Mouse (Mus musculus) gonadal fat pad, adult 2 months (tissue): ENCODE data around the gene Ptk7. TPM values are rescaled to one million over a fixed set of nuclear protein-coding genes. Genes with fewer than 3 reads are reported as not detected.

Source experiments
- DNase-seq: peaks from one replicate; pipeline ENCODE4 v3.0.0-alpha.2; 2012; ENCODE audit warnings: low read depth
- polyA plus RNA-seq: library from polyadenylated mRNA; depleted of rRNA; stranded (reverse); fragments of >200 nt; gene quantifications from 2 replicates; pipeline ENCODE4 v1.2.3, GENCODE M21; 2012

The Ptk7 gene
- polyA plus RNA-seq, 1 experiment, result 15.7 TPM

GRCm38 (mm10) chr17:46644916-46645475 is 15.7 kb upstream of the Ptk7 start:
- DNase-seq, result no peak

DNA sequence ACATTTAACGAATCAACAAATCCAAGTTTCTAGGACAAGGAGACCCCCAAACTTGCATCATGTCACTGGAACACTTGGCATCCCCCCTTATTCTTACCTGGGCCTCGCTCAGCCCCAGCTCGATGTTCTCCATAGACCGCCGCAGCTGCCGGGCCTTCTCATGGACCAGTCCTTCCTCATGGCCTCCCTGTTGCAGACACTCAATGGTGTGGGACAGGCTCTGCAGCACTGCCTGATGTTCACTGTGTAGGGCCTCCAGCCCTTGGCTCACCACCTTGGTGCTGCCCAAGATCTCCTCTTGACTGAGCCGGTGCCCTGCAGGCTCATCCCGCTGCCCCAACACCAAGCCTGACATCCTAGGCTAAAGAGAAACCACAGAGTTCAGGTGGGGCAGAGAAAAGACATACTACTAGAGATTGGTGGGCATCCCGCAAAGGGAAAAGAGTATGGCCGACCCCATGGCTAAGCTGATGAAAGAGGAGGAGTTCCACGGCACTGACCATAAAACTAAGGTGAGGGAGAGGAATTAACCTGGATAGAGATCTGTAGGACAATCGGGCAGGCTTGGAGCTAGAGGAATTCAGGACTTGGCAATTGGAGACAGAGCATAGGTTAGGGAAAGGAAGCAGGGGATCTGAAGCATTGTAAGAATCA is 15.0 kb upstream of the Ptk7 start:
- DNase-seq, result no peak

DNA sequence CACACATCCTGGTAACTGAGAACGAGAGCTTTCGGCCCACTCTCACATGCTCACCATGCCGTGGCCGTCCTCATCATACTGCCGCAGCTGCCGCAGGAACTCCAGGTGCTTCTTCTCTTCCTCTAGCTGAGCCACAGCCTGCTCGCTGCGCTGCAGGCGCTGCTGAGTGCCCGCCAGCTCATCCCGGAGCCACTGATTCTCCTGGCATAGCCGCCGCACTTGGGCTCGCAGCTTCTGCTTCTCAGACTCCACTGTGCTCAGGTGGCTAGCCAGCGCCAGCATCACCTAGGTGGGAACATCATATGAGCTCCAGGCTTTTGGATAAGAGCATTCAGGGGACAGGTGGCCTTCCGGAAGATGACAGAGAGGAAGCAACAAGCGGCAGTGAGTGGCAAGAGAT is 12.8 kb upstream of the Ptk7 start:
- DNase-seq, result no peak

- DNase-seq, result no peak
These were observed 10.6 kb upstream of the Ptk7 start for GRCm38 (mm10) chr17:46639929-46640328.

GRCm38 (mm10) chr17:46636831-46637523 is 7.7 kb upstream of the Ptk7 start:
- no peak for DNase-seq

- no peak for DNase-seq
These were observed 559 bp upstream of the Ptk7 start for GRCm38 (mm10) chr17:46629685-46630441.

GRCm38 (mm10) chr17:46628471-46628790 is 873 bp downstream of the Ptk7 start:
- DNase-seq, result no peak

- DNase-seq, result no peak
These were observed 1.9 kb downstream of the Ptk7 start for GRCm38 (mm10) chr17:46627409-46627808.

- no peak for DNase-seq
These were observed 4.7 kb downstream of the Ptk7 start for GRCm38 (mm10) chr17:46624598-46624997.

DNA sequence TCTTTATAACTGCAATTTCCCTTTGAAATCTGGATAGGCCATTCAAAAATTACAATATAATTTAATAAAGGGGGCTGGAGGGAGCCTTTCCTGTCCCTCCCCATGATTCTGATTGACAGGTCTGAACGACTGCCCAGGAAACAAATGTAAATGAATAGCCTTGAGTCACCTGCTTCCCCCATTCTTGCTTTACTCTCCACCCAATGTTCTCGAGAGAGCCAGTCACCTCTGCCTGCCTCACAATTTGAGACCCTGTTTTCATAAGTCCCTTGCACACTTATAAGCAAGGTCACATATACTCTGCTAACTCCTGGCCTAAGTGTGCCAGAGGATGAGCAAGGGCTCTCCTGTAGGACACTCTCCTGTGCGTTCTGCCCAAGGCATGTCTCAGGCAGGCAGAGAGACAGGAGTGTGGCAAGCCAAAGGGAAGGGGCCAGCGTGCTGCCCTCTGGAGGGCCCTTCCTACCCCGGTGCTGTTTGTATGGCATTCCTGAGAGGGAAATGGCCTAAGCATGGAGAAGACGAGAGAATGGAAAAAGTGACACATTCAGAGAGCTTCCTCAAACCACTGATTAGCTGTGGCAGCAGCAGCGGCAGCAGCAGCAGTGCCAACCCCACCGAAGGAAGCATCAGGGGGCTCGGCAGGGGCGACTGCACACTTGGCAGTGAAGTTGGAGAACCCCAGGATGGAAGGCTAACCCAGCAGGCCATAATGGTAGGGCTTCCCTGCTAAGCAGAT is 5.3 kb downstream of the Ptk7 start:
- DNase-seq, result no peak

DNA sequence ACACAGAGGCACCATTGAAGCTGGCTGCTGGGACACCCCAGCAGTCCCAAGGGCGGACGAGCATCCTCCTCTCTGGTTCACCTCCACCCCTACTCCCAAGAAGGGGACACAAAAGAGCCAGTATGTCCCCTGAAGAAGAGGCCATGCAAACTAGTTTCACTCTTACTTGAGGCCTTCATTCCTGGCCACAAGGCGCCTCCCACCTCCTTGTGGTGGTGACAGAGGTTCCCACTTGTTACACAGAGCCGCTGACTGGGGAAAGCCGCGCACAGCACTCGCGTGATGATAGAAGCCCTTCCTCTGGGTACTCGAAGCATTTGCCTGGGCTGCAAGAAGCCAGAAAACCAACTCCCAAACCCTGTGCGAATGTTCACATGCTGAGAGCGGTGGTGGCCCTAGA is 7.0 kb downstream of the Ptk7 start:
- DNase-seq, result no peak

DNA sequence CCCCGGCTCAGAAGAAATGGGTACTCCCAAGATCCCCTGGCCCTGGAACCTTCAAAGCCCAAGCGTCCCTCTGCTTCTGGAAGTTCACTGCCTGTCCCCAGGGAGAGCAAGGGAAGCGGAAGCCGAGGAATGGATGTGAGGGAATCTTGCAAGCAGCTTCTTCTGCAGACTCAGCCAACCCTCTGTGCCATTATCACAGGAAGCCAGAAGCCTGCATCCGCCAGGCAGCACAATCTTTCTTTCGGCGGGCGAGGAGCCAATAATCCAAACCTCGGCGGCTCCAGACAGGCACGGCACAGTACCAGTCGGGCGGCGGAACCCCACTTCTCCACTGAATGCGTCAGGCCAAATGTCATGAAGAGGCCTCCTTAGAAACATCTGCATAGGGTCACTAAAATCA is 8.0 kb downstream of the Ptk7 start:
- DNase-seq, result no peak

- peak; percentile 80 for DNase-seq
These were observed 9.5 kb downstream of the Ptk7 start for GRCm38 (mm10) chr17:46619683-46620357.

GRCm38 (mm10) chr17:46618769-46619682 is 10.3 kb downstream of the Ptk7 start:
- DNase-seq, result no peak

DNA sequence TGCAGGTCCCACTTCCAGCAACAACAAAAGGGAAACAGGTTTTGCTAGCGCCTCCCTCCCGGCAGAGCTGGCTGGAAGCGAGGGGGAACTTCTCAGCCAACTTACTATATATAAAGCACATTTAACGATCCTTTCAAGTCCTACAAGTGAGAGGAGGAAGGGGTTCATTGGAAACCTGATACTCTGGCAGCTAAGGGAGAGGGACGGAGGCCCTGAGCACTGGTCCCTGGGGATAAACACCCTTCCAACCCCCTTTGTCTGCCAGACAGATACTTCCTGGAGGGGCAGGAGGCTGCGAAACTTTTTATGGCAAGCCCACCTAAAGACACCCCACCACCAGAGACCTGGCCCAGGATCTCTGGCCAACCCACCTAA is 10.9 kb downstream of the Ptk7 start:
- DNase-seq, result no peak

DNA sequence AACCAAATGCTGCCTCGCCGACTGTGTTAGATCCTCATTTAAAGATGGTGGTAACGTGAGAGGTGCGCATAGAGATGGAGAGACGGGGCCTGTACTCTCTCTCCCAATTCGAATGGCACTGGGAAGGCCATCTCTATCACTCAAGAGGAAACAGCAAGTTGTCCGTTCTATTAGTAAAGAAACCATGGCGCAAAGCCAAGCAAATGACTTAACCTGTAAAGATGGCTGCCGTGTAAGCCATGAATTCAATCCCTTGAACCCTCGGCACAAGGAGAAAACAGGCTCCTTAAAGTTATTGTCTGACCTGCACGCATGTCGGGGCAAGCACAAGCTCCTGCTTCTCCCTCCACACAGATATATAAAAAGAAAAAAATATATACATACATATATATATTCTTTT is 11.5 kb downstream of the Ptk7 start:
- no peak for DNase-seq

DNA sequence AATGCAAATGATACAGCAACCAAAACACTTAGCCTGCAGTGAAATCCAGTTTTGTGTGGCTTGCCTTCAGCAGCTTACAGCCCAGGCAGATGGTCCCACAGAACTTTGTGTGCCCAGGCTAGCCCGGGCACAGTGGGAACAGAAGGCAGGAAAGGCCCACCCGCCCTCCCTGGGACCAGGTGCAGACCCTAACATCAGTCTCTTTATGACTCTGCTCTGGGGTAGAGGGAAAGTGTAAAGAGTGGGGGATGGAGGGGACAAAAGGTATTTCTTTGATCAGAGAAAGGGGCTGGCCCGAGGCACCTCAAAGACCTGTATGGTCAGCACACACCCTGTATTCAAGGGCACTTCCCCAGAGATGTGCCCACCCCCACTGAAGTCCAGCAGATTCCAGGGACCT is 16.1 kb downstream of the Ptk7 start:
- DNase-seq, result no peak

DNA sequence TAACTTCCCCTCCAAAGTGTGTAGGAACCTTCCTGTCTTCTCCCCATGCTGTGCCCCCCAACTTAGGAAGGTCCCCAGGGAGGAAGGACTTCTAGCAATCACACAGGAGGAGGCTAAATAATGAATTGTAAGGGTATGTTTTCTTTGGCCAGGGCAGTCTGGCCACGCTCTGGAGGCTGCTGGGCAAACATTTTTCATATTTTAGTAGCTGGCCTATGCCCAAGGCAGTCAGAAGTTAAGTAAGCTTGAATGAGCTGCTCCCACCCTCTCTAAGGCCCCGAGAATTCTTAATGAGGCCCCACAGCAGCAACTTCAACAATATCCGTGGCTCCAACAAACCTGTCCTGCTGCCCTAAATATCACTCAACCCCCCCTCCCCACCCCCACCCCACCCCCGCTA is 16.5 kb downstream of the Ptk7 start:
- no peak for DNase-seq

- DNase-seq, result no peak
These were observed 17.1 kb downstream of the Ptk7 start for GRCm38 (mm10) chr17:46612189-46612588.

GRCm38 (mm10) chr17:46611316-46611715 is 18.0 kb downstream of the Ptk7 start:
- no peak for DNase-seq
